Mouse (Mus musculus) kidney, embryonic 15.5 days (tissue): ENCODE results near the gene AC153137.1. TPM values are rescaled to one million over a fixed set of nuclear protein-coding genes. Genes with fewer than 3 reads are reported as not detected.

Experiments used
- ATAC-seq: fragments of 200-750 bp; cut with Nextera tagmentation; replicated peaks from 2 replicates; pipeline ENCODE4 v1.8.0; 2017; ENCODE audit warnings: moderate TSS enrichment; ENCODE audit not compliant: low FRiP score
- H3K27ac ChIP-seq: fragments of 300-500 bp; sonication (generic); 2 replicates; pipeline ENCODE4 v1.5.1; 2015; ENCODE audit warnings: mild to moderate bottlenecking, inconsistent platforms
- H3K27me3 ChIP-seq: fragments of 300-500 bp; sonication (generic); 2 replicates; pipeline ENCODE4 v1.6.1; 2015; ENCODE audit warnings: inconsistent platforms
- H3K36me3 ChIP-seq: fragments of 300-500 bp; sonication (generic); 2 replicates; pipeline ENCODE4 v1.6.1; 2015; ENCODE audit warnings: inconsistent platforms
- H3K4me1 ChIP-seq: fragments of 300-500 bp; sonication (generic); 2 replicates; pipeline ENCODE4 v1.6.1; 2015; ENCODE audit warnings: inconsistent platforms
- H3K4me2 ChIP-seq: fragments of 300-500 bp; sonication (generic); 2 replicates; pipeline ENCODE4 v1.6.1; 2015; ENCODE audit warnings: moderate library complexity, mild to moderate bottlenecking, inconsistent platforms
- H3K4me3 ChIP-seq: fragments of 300-500 bp; sonication (generic); replicated peaks from 2 replicates; pipeline ENCODE4 v1.5.1; 2015; ENCODE audit warnings: mild to moderate bottlenecking, inconsistent platforms
- H3K9ac ChIP-seq: fragments of 300-500 bp; sonication (generic); 2 replicates; pipeline ENCODE4 v1.6.1; 2015; ENCODE audit warnings: mild to moderate bottlenecking, inconsistent platforms
- H3K9me3 ChIP-seq: fragments of 300-500 bp; sonication (generic); replicated peaks from 2 replicates; pipeline ENCODE4 v1.6.1; 2016; ENCODE audit warnings: inconsistent platforms
- whole genome bisulfite sequencing: fragments of 180-500 bp; shearing (Covaris S2); methylation state at CpG from one replicate; pipeline ENCODE4 v1.1.7; 2015; ENCODE audit warnings: mixed read lengths; 5-methylcytosine and 5-hydroxymethylcytosine counted together
- polyA plus RNA-seq: library from polyadenylated mRNA; unstranded; fragments of >200 nt; fragmentation: Nextera tagmentation; extraction: Ambion mirVana; gene quantifications from 2 replicates; pipeline ENCODE4 v1.2.1, GENCODE M21; 2015

AC153137.1 gene
- polyA plus RNA-seq, 1 experiment from 2014 or later = not detected

DNA sequence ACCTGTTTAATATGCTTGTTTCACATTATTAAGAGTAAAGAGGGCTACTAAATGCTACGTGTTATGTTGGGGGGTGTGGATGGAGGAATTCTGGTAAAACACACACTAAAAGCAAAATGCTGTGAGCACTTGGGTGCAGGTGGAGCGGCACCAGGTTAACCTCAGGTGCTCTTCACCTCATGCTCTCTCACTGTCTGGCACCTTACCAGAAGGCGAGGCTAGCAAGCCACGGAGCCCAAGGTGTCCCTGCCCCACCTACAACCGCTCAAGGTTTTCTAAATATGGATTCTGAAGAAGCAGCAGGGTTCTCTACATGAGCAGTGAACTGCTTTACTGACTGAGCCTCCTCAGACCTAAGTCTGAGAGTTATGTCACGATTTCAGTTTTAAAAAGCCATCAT is 32.6 kb downstream of the AC153137.1 start:
- no peaks in the 10 kb centered on the region for H3K9me3 ChIP-seq
- H3K9ac ChIP-seq = no peak overlapping the region
- no peak overlapping the region for H3K27ac ChIP-seq
- H3K4me2 ChIP-seq = no peak overlapping the region
- WGBS = 93% methylated on average over 6 of the region's 6 CpGs
- peaks cover 33% of the 10 kb centered on the region for H3K36me3 ChIP-seq
- 0 out of 2 replicates have a peak, but pooled peaks cover 10% of the 10 kb centered on the region for H3K4me1 ChIP-seq
- ATAC-seq = no peak
- no peak overlapping the region for H3K4me3 ChIP-seq
- H3K27me3 ChIP-seq = no peaks in the 10 kb centered on the region

DNA sequence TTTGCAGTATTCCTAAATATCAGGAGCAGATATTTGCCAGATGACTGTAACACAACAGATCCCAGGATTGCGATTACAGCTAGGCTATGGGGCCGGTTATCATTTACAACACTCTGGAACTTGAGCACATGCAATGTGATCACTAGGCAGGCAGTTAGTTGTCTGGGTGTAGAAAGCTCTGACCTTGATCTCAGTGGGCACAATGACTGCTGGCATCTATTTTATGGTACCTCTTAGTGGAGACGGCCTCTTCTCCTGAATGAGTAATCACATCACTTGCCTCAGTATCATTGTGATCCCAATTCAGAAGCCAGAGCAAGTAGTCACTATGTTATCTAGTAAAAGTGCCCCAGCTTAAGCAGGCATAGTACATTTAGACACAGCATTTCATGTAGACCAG is 37.2 kb downstream of the AC153137.1 start:
- Histone ChIP-seq H3K4me3 (no peak overlapping the region), H3K27me3 (no peaks in the 10 kb centered on the region), H3K4me1 (no peaks in the 10 kb centered on the region), H3K27ac (no peak overlapping the region), H3K4me2 (no peak overlapping the region), H3K9ac (no peak overlapping the region), H3K36me3 (peaks cover 30% of the 10 kb centered on the region), H3K9me3 (no peaks in the 10 kb centered on the region)
- no peak for ATAC-seq
- 72% methylated on average over 3 of the region's 3 CpGs for WGBS

DNA sequence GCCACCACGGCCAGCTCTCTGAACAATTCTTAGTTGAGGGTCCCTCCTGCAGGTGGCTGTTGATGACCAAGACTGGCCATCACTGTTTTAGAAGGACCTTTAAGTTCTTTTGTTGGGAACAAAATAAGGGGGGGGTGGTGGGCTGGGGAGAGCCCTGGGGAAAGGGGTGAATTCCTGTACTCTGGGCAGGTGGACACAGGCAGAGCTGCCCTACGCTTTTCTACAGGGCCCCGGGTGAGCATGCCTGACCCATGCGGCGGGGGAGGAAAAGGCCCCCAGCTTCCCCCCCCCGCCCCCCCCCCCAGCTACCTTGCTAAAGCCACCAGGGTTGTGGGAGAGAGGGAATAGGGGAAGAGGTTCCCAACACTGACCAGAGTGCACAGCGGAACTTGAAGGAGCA is 39.4 kb downstream of the AC153137.1 start:
- no peak for ATAC-seq
- no peaks in the 10 kb centered on the region for H3K9me3 ChIP-seq
- no peaks in the 10 kb centered on the region for H3K4me1 ChIP-seq
- H3K4me2 ChIP-seq = no peak overlapping the region
- WGBS = 74% methylated on average over 7 of the region's 7 CpGs
- no peak overlapping the region for H3K4me3 ChIP-seq
- H3K27ac ChIP-seq = no peak overlapping the region
- no peak overlapping the region for H3K9ac ChIP-seq
- H3K27me3 ChIP-seq = no peaks in the 10 kb centered on the region
- H3K36me3 ChIP-seq = peaks cover 9% of the 10 kb centered on the region

DNA sequence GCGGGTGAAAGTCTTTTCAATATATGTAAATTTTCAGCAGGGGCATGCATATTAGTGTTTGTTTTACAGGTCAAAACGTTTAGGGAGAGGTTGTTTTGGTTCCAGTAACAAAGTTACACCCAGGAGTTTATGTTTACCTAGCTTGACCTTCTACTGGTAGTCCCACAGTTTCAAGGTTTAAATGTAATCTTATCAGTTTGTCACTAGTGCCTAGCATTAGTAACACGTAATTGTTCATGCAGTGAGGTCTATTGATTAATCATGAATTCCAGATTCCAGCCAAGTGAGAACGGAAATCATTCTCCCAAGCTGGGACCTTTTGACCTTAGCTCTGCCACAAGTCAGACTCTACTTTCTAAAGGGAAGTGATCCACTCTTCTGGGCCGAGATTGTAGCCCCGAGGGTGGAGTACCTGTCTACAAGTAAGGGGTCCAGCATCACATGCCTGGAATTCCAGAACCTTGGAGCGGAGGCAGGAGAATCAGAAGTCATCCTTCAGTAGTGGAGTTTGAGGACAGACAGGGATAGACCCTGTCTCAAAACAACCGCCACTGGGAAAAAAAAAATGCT is 40.3 kb downstream of the AC153137.1 start:
- Histone ChIP-seq H3K4me1 (no peaks in the 10 kb centered on the region), H3K27ac (no peak overlapping the region), H3K36me3 (peaks cover 6% of the 10 kb centered on the region; the same call in 1 of the 2 replicates), H3K9me3 (no peaks in the 10 kb centered on the region), H3K9ac (no peak overlapping the region), H3K4me2 (no peak overlapping the region), H3K4me3 (no peak overlapping the region), H3K27me3 (no peaks in the 10 kb centered on the region)
- WGBS = 46% methylated on average over 8 of the region's 8 CpGs
- ATAC-seq = no peak

DNA sequence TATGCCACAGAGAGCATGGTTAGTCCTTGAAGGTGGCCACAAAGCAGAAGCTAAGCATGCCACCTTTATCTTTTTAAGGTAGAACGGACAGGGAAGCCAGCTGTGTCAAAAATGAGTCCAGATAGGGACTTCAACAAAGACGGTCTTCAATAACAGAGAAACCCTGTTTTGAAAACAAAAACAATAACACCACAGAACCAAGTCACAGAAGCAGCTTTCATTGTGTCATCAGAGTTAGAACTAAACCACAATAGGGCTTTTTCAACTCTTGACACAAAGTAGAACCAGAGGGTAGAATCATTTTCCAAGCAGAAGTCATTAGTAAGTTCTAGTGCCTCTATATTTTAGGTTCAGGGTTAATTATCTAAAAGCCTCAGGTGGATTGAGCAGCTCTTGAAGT is 41.3 kb downstream of the AC153137.1 start:
- H3K9me3 ChIP-seq = no peaks in the 10 kb centered on the region
- no peak overlapping the region for H3K27ac ChIP-seq
- H3K4me3 ChIP-seq = no peak overlapping the region
- WGBS = 84% methylated on average over 2 of the region's 2 CpGs
- peaks cover 6% of the 10 kb centered on the region; the same call in 1 of the 2 replicates for H3K36me3 ChIP-seq
- H3K9ac ChIP-seq = no peak overlapping the region
- no peak overlapping the region for H3K4me2 ChIP-seq
- no peaks in the 10 kb centered on the region for H3K27me3 ChIP-seq
- no peak for ATAC-seq
- H3K4me1 ChIP-seq = no peaks in the 10 kb centered on the region

DNA sequence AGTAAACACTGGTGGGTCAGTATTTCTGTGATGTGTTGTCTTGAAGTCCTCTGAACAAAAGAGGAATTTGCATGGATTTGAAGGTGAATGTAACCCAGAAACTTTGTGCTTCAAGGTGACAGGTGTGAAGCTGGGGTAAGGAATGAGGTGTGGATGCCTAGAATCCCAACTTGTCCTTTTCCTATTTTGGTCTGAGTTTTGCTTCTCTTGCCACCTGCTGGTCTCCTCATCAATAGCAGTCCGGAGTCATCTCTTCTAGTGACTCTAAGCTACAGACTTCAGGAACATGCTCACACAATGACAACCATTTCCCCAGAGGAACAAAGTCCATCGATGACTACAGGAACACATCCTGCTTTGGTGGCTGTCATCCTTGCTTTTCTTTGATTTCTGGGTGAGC is 46.9 kb downstream of the AC153137.1 start:
- Histone ChIP-seq H3K36me3 (no peaks in the 10 kb centered on the region), H3K27me3 (no peaks in the 10 kb centered on the region)
- 72% methylated on average over 2 of the region's 2 CpGs for WGBS

DNA sequence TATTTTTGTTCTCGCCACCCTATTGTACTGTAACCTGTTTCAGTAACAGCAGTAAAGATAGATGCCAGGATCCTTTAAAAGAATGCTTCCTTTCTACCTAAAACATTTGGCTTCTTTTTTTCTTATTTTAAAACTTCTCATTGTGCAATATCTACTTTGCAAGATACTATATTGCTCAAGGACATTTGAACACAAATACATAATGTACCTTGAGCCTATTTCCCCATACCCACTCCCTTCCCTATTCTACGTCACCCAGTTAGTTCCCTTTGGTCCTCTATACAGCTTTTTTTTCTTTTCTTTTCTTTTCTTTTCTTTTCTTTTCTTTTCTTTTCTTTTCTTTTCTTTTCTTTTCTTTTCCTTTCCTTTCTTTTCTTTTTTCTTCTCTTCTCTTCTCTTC is 47.6 kb downstream of the AC153137.1 start:
- WGBS = 93% methylated on average over 2 of the region's 2 CpGs
- Histone ChIP-seq H3K27ac (no peak overlapping the region), H3K9ac (no peak overlapping the region), H3K4me2 (no peak overlapping the region), H3K27me3 (no peaks in the 10 kb centered on the region), H3K4me3 (no peak overlapping the region), H3K4me1 (no peaks in the 10 kb centered on the region), H3K9me3 (no peaks in the 10 kb centered on the region), H3K36me3 (no peaks in the 10 kb centered on the region)
- no peak for ATAC-seq

More for the DNA sequence above, 46.9 kb downstream of the AC153137.1 start:
- H3K4me2 ChIP-seq = no peak overlapping the region
- no peaks in the 10 kb centered on the region for H3K9me3 ChIP-seq
- ATAC-seq = no peak
- no peak overlapping the region for H3K27ac ChIP-seq
- H3K4me1 ChIP-seq = no peaks in the 10 kb centered on the region
- no peak overlapping the region for H3K4me3 ChIP-seq
- H3K9ac ChIP-seq = no peak overlapping the region

Other genes with a start within 250 kb of the AC153137.1 start
- gene Phf3, start 104.0 kb downstream of the AC153137.1 start, polyA plus RNA-seq = 37.0 and 40.8 TPM in 2 replicates
- not detected in 2 replicates for gene Lgsn, start 198.4 kb upstream of the AC153137.1 start, polyA plus RNA-seq
- not detected in 2 replicates for gene 4931428L18Rik, start 244.7 kb upstream of the AC153137.1 start, polyA plus RNA-seq
- gene Pih1d3, start 244.9 kb upstream of the AC153137.1 start, polyA plus RNA-seq = not detected in 2 replicates